Mouse (Mus musculus) ovary, postnatal 36 days (tissue): ENCODE results near the gene Atrip.

Experiments
- DNase-seq: peaks from one replicate; pipeline ENCODE4 v3.0.0; 2022; ENCODE audit warnings: low spot score, mixed read lengths

Gene Atrip

GRCm38 (mm10) chr9:109073661-109074573 lies at the start of gene Atrip:
TSS of gene Atrip (minus strand) at chr9:109074124.
- DNase-seq = peak; percentile 90

- DNase-seq = peak; percentile 14
These were observed 49.3 kb upstream of the Atrip start for GRCm38 (mm10) chr9:109123266-109123665.

GRCm38 (mm10) chr9:109122553-109123085 lies 48.7 kb upstream of the Atrip start:
- peak; percentile 8 for DNase-seq

DNA sequence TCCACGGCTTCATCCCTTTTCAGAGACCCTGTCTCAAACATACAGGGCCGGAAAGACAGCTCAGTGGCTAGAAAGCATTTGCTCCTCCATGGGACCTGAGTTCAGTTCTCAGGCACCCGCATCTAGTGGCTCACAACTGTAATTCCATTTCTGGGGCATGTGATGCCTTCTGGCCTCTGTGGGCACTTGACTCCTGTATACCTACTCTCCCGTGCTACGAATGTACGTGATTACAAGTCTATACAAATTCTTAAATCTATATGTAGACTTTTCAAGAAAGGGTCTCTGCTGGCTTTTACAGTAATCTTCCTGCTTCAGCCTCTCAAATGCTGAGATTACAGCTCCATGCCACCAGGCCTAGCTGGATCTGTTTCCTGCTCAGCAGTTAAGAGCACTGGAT lies 47.0 kb upstream of the Atrip start:
- DNase-seq = no peak

DNA sequence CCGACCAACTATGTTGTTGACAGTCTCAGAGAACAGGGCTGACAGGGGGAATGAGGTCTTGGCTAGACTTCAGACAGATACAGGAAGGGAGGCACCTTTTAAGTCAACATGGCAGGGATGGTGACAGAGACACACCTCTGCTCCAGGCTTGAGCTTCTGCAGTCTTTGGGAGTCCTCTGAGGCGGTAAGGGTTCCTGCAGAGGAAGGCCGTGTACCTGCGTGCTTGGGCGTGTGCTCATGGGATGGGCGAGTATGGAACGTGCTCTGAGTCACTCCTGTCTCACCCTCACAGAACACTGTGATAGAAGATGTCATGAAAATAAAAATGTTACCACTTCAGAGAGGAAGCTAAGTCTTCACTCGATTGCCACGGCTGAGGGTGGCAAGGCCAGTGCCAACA lies 45.6 kb upstream of the Atrip start:
- no peak for DNase-seq

DNA sequence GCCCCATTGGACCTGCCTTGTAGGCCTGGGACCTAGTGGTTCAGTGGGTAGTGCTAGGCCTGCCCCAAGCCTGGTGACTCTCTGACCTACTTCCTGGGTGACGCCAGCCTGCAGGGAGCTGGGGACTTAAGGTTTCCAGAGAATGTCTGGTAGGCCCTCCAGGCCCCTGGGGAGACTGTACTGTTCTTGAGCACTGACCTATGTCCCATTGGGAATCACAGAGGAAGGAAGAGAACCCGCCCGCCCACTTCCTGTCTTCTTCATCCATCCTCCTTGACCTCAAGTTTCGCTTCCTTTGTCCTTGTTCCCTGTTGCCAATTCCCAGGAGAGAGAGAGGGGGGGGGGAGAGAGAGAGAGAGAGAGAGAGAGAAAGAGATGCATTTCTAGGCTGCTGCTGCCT lies 44.2 kb upstream of the Atrip start:
- peak; percentile 7 for DNase-seq

- peak; percentile 6 for DNase-seq
These were observed 42.3 kb upstream of the Atrip start for GRCm38 (mm10) chr9:109116205-109116604.

- DNase-seq = no peak
These were observed 40.9 kb upstream of the Atrip start for GRCm38 (mm10) chr9:109114871-109115270.

- peak; percentile 4 for DNase-seq
These were observed 40.4 kb upstream of the Atrip start for GRCm38 (mm10) chr9:109114276-109114675.

DNA sequence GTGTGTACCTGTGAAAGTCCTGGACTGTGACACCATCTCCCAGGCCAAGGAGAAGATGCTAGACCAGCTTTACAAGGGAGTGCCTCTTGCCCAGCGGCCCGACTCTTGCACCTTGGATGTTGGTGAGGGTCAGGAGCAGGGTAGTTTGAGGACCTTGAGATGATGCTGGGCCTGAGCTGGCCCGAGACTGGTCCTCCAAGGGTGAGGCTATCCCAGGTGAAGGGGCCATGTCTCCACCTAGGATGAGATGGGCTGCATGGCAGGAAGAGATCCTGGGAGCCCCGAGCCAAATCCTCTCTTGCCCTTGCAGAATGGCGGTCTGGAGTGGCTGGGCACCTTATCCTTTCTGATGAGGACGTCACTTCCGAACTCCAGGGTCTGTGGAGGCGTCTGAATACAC lies 39.4 kb upstream of the Atrip start:
- no peak for DNase-seq

GRCm38 (mm10) chr9:109111591-109111990 lies 37.7 kb upstream of the Atrip start:
- no peak for DNase-seq

GRCm38 (mm10) chr9:109111101-109111500 lies 37.2 kb upstream of the Atrip start:
- peak; percentile 2 for DNase-seq

- DNase-seq = peak; percentile 2
These were observed 36.3 kb upstream of the Atrip start for GRCm38 (mm10) chr9:109110240-109110639.

DNA sequence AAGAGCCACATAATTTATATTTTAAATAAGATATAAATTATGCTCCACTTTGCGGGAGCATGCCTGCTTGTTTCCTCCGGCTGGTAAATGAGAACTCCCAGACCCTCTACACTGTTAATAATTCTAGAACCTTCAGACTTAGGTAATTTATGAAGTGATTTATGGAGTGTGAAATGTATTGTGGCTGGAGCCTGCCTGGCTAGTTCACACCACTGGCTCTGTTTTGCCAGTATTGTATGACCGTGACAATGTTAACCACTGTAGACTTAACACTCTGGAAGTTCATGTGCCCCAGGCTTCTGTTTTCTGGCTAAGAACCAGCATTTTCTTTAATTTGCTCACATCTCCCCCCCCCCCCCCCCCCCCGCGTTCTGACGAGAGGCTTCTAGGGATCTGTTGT lies 33.4 kb upstream of the Atrip start:
- DNase-seq = no peak

- DNase-seq = no peak
These were observed 31.7 kb upstream of the Atrip start for GRCm38 (mm10) chr9:109105648-109106047.

DNA sequence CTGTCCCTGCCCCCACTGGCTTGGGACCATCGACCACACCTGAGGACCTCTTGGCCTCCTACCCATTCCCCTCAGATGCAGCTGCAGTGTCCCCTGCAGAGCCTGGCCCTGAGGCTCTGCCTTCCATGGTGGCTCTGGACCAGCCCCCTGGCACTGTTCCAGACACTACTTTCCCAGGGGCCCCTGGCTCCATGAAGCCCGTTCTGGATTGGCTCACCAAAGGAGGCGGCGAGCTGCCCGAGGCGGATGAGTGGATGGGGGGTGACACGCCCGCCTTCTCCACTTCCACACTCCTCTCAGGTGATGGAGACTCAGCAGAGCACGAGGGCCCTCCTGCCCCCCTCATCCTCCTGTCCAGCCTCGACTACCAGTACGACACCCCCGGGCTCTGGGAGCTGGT lies 31.1 kb upstream of the Atrip start:
- no peak for DNase-seq

- no peak for DNase-seq
These were observed 30.2 kb upstream of the Atrip start for GRCm38 (mm10) chr9:109104083-109104482.

DNA sequence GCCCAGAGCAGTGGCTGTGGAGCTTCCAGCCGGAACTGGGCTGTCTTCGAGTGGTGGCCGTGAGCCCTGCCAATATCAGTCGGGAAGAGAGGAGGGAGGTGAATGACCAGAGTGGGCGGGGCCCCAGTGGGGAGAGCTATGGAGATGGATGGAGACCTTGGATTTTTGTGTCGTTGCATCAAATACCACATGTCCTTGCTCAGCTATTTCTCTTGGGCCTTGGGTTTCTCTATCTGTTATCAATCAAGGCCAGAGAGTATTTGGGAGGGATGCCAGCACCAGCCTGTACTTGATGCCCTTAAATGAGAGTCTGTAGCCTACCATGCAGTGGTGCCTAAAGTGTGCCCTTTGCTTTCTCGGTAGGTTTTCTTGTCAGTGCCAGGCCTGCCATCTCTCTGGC lies 29.3 kb upstream of the Atrip start:
- peak; percentile 80 for DNase-seq

GRCm38 (mm10) chr9:109102541-109102940 lies 28.6 kb upstream of the Atrip start:
- DNase-seq = no peak

- no peak for DNase-seq
These were observed 28.1 kb upstream of the Atrip start for GRCm38 (mm10) chr9:109101933-109102445.

- DNase-seq = no peak
These were observed 26.5 kb upstream of the Atrip start for GRCm38 (mm10) chr9:109100307-109100928.

GRCm38 (mm10) chr9:109098969-109099368 lies 25.0 kb upstream of the Atrip start:
- DNase-seq = peak; percentile 75

DNA sequence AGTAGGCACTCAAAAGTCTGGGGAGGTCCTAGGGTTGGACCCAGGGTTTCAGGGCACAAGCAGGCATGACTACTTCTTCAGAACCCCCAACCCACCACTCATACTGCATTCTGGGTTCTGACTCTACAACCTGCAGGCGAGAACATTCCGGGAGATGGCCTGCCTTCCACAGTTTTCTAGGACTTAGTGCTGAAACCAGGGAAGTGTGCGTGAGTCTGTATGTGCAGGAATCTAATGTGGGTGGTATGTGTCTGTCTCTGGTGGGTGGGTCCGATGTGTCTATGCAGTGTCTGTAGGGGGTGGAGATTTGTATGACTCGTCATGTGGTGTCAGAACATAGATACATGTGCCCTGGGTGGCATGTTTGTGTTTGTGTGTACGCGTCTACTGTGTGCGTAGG lies 24.4 kb upstream of the Atrip start:
- no peak for DNase-seq
